Mouse (Mus musculus): ENCODE data around the gene Ticrr. TPM values are rescaled to one million over a fixed set of nuclear protein-coding genes. Genes with fewer than 3 reads are reported as not detected.

The Ticrr gene
- polyA plus RNA-seq, 1 experiment from 2014 or later, result 7.6 TPM

DNA sequence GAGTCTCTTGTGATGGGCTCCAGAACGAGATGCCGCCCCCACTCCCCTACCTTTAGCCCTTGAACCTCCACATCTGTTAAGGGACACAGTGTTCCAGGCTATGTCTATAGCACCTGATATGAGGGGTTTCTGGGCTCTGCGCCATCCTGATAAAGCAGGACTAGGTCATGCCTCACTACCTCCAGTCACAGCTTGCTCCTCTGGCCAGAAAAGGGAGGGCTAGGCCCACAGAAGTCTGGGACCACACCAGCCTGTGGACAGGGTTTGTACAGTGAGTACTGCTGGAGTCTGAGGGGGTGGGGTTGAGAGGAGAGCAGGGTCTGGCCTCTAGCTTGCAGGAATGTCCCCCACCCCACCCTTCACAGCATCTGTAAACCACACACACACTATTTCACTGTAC is 12.8 kb upstream of the Ticrr start:
- WGBS, result 88% methylated on average over 3 of the region's 3 CpGs

DNA sequence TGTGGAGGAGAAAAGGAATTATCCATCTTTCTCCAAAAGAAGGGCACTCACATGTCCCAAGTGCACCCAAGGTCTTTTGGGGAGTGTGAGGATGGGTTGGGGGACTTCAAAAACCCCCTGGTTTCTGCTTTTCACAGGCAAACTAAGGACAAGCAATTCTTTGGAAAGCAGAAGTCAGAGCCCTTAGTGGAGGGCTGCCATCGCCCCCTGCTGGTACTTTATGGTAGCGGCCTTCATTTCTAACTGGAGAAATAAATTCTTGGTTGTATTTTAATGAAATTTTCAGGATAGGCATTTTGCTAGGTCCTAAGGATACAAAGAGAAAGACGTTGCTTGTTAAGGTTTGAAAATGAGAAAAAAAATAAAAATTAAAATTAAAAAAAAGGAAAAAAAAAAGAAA is 11.0 kb upstream of the Ticrr start:
- H3K9me3 ChIP-seq (replicated peaks), result no peaks in the 10 kb centered on the region
- no peak overlapping the region for H3K4me2 ChIP-seq
- no peaks in the 10 kb centered on the region for H3K27me3 ChIP-seq
- H3K4me3 ChIP-seq, result no peak overlapping the region
- no peak overlapping the region for H3K9ac ChIP-seq
- WGBS, result 10% methylated on average over 3 of the region's 3 CpGs
- no peak overlapping the region for H3K27ac ChIP-seq
- H3K36me3 ChIP-seq (ENCODE audit: poor library complexity, severe bottlenecking), result no peaks in the 10 kb centered on the region
- no peak for ATAC-seq
- no peaks in the 10 kb centered on the region for H3K4me1 ChIP-seq

More for the DNA sequence above, 12.8 kb upstream of the Ticrr start:
- Histone ChIP-seq H3K4me3 (no peak overlapping the region), H3K9ac (no peak overlapping the region), H3K9me3 (replicated peaks) (no peaks in the 10 kb centered on the region), H3K4me2 (no peak overlapping the region), H3K27ac (no peak overlapping the region), H3K36me3 (ENCODE audit: poor library complexity, severe bottlenecking) (no peaks in the 10 kb centered on the region), H3K27me3 (no peaks in the 10 kb centered on the region), H3K4me1 (no peaks in the 10 kb centered on the region)
- no peak for ATAC-seq

DNA sequence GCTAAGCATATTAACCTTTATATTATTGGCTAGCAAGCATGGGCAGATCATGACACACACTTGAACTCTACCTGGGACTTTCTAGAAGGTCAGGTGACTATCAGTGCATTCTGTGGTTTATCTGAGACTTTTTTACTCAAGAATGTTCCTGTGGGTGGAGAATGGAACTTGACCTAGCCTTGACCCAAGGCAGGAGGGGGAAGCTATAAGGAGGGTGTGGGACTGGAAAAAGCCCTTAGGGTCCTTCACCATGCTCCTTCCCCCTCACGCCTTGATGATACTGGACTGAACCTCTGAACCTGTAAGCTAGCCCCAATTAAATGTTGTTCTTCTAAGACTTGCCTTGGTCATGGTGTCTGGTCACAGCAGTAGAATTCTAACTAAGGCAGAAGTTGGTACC is 5.8 kb upstream of the Ticrr start:
- peaks cover 3% of the 10 kb centered on the region for H3K4me1 ChIP-seq
- H3K4me2 ChIP-seq, result no peak overlapping the region
- no peak for ATAC-seq
- no peaks in the 10 kb centered on the region for H3K9me3 ChIP-seq (replicated peaks)
- 63% methylated on average over 1 of the region's 1 CpGs for WGBS
- H3K27ac ChIP-seq, result no peak overlapping the region
- H3K27me3 ChIP-seq, result no peaks in the 10 kb centered on the region
- no peak overlapping the region for H3K4me3 ChIP-seq
- H3K9ac ChIP-seq, result no peak overlapping the region
- no peaks in the 10 kb centered on the region for H3K36me3 ChIP-seq (ENCODE audit: poor library complexity, severe bottlenecking)

DNA sequence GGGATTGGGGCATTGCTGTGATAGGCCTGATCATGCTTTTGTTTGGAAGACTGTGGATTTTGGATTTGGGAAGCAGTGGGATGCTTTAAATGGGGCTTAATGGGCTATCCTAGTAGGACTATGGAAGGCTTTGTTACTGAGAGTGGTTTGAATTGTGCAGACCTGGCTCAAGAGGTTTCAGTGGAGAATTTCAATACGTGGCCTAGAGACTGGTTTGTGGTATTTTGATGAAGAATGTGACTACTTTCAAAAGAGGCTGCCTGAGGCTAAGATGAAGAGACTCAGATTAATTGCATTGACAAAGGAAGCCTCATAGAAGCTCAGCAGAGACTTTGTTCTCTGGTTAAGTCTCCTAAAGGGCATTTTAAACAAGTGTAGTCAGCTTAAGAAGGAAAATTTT is 5.4 kb upstream of the Ticrr start:
- WGBS, result 0% methylated on average over 1 of the region's 1 CpGs
- Histone ChIP-seq H3K4me3 (no peak overlapping the region), H3K9me3 (replicated peaks) (no peaks in the 10 kb centered on the region), H3K27me3 (no peaks in the 10 kb centered on the region), H3K27ac (no peak overlapping the region), H3K4me2 (no peak overlapping the region), H3K36me3 (ENCODE audit: poor library complexity, severe bottlenecking) (no peaks in the 10 kb centered on the region), H3K4me1 (peaks cover 6% of the 10 kb centered on the region), H3K9ac (no peak overlapping the region)
- no peak for ATAC-seq

DNA sequence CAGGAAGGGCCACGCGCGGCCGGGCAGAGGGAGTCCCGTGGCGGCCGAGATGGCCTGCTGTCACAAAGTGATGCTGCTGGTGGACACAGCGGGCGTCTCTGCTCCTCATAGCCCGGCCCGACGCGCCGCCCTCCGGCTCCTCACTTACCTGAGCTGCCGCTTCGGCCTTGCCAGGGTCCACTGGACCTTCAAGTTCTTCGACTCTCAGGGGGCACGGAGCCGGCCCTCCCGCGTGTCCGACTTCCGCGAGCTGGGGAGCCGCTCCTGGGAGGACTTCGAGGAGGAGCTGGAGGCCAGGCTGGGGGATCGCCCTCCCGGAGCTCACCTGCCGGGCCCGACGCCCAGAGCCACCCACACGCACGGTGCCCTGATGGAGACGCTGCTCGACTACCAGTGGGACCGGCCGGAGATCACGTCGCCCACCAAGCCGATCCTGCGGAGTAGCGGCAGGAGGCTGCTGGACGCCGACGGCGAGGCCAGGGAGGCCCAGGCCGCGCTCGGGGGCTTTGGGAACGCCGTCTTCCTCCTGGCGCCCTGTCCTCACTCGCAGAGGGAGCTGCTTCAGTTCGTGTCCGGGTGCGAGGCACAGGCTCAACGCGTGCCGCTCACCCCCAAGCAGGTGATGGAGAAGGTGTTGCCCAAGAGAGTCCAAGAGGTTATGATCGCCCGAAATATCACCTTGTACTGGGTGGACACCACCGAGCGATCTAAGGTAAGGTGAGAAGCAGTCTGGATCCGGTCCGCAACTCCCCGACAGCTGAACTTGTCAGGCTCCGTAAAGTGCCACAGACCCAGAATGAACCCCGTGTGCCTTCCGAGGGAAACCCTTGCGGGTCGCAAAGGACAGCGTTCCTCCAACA is 525 bp downstream of the Ticrr start:
- no peak overlapping the region for H3K27ac ChIP-seq
- peak overlapping the region; percentile 97 for H3K4me2 ChIP-seq
- no peaks in the 10 kb centered on the region for H3K9me3 ChIP-seq (replicated peaks)
- H3K9ac ChIP-seq, result peak overlapping the region; percentile 90
- ATAC-seq, result no peak
- H3K36me3 ChIP-seq (ENCODE audit: poor library complexity, severe bottlenecking), result no peaks in the 10 kb centered on the region
- H3K4me1 ChIP-seq, result peaks cover 46% of the 10 kb centered on the region
- H3K4me3 ChIP-seq, result peak overlapping the region; percentile 96
- H3K27me3 ChIP-seq, result no peaks in the 10 kb centered on the region
- WGBS, result under 1% methylated on average over 71 of the region's 73 CpGs

DNA sequence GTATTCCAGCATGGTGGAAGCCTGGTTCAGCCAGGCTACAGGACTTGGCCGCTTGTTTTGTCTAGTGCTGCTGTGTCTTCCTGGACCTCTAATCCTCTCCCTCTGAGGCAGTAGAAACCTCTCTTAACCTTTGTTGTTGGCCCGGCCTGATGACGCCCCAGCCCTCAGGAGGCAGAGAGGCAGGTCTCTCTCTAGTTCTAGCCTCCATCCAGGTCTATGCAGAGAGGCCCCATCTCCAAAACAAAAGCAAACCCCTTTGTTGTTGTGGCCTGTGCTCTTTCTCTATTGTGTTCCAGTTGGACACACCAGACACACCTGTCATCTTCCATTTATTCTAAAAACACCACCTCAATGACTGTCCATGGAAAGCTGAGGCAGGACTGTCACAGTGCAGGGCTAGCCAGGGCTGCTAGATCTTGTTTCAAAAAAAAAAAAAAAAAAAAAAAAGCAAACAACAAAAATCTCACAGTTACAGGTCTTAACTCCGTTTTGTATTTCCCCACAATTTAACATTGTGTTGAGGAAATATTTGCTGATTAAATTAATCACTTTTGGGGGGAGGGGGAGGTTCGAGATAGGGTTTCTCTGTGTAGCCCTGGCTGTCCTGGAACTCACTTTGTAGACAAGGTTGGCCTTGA is 1.4 kb downstream of the Ticrr start:
- no peak overlapping the region for H3K27ac ChIP-seq
- ATAC-seq, result no peak
- no peaks in the 10 kb centered on the region for H3K27me3 ChIP-seq
- peaks cover 46% of the 10 kb centered on the region for H3K4me1 ChIP-seq
- H3K4me3 ChIP-seq, result peak overlapping the region; percentile 96
- peak overlapping the region; percentile 90 for H3K9ac ChIP-seq
- H3K36me3 ChIP-seq (ENCODE audit: poor library complexity, severe bottlenecking), result peaks cover under 1% of the 10 kb centered on the region; the same call in 1 of the 2 replicates
- peak overlapping the region; percentile 97 for H3K4me2 ChIP-seq
- H3K9me3 ChIP-seq (replicated peaks), result no peaks in the 10 kb centered on the region
- 12% methylated on average over 5 of the region's 5 CpGs for WGBS

DNA sequence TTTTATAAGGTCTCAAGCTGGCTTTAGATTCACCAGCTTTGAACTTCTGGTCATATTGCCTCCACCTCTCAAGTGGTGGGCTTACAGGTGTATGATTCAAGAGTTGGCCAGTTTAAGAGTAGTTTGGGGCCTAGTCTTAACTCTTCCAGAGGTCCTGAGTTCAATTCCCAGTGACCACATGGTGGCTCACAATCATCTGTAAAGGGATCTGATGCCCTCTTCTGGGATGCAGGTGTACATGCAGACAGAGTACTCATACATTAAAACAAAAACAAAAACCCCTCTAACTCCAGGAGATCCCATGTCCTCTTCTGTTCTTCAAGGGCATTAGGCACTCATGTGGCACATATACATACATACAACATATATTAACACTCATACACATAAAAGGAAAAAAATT is 6.7 kb downstream of the Ticrr start:
- Histone ChIP-seq H3K9me3 (replicated peaks) (no peaks in the 10 kb centered on the region), H3K9ac (no peak overlapping the region), H3K36me3 (ENCODE audit: poor library complexity, severe bottlenecking) (peaks cover 43% of the 10 kb centered on the region), H3K4me1 (peaks cover 27% of the 10 kb centered on the region), H3K4me3 (no peak overlapping the region), H3K4me2 (no peak overlapping the region), H3K27me3 (no peaks in the 10 kb centered on the region), H3K27ac (no peak overlapping the region)
- no peak for ATAC-seq

DNA sequence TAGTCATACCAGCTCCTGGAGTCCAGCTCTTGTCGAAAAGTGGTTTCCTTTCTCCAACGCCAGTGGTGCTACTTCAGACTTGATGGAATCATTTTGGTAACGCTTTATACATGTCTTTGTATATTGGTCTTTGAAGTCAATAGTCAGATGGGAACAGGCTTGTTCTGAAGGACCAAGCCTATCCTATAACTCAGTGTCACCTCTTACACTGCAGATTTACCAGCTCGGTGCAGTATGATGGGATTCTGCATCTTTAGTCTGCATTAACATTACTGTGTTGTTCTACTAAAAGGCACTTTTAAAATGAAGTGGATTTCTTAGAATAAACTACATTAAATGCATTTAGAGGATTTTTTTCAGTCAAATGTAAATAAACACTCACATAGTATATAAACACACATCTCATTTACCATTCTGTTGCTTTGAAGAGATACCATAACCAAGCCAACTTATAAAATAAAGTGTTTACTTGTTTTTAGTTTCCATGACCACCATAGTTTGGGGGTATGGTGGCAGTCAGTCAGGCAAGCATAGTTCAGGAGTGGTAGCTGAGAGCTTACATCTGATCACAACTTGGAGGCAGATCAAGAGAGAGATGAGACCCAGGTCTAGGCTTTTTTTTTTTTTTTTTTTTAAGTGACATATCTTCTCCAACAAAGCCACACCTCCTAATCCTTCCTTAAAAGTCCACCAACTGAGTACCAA is 11.1 kb downstream of the Ticrr start:
- Histone ChIP-seq H3K4me3 (no peak overlapping the region), H3K27ac (no peak overlapping the region), H3K4me1 (no peaks in the 10 kb centered on the region), H3K27me3 (no peaks in the 10 kb centered on the region), H3K9me3 (replicated peaks) (no peaks in the 10 kb centered on the region), H3K36me3 (ENCODE audit: poor library complexity, severe bottlenecking) (peaks cover 72% of the 10 kb centered on the region), H3K4me2 (no peak overlapping the region), H3K9ac (no peak overlapping the region)
- WGBS, result 95% methylated on average over 4 of the region's 4 CpGs
- ATAC-seq, result no peak

DNA sequence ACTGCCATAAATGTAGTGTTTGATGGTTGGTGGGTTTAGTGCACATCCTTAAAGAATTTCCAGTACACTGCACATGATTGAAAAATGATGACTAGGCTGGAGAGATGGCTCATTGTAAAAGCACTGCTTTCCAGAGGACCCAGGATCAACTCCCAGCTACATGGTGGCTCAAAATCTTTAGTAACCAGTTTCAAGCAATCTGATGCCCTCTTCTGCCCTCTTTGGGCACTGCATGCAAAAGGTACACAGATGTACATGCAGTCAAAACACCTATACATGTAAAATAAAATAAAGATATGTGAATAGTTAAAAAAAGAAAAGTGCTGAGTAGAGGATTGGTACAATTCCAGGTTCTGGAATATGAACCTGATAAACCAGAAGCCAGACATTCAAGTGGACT is 19.2 kb downstream of the Ticrr start:
- Histone ChIP-seq H3K36me3 (ENCODE audit: poor library complexity, severe bottlenecking) (peaks cover 85% of the 10 kb centered on the region), H3K9me3 (replicated peaks) (no peaks in the 10 kb centered on the region), H3K27me3 (no peaks in the 10 kb centered on the region), H3K4me2 (no peak overlapping the region), H3K4me3 (no peak overlapping the region), H3K27ac (no peak overlapping the region), H3K4me1 (no peaks in the 10 kb centered on the region), H3K9ac (no peak overlapping the region)
- no peak for ATAC-seq

DNA sequence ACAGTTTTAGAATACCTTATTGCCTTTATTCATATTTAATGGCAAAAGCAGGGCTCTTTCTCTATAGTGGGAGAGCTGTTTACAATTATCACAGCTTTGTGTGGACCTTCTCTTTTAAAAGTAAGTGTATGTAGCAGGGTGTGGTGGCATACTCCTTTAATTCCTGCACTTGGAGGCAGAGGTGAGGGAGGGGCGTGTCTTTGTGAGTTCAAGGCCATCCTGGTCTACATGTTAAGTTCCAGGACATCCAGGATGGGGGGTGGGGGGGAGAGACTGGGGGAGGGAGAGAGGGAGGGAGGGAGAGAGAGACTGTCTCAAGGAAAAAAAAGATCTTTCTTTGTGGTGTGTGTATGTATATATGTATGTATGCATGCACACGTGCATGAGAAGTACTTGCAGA is 20.2 kb downstream of the Ticrr start:
- no peak overlapping the region for H3K27ac ChIP-seq
- no peaks in the 10 kb centered on the region for H3K27me3 ChIP-seq
- no peak for ATAC-seq
- 97% methylated on average over 2 of the region's 2 CpGs for WGBS
- peaks cover 90% of the 10 kb centered on the region for H3K36me3 ChIP-seq (ENCODE audit: poor library complexity, severe bottlenecking)
- H3K9ac ChIP-seq, result no peak overlapping the region
- no peak overlapping the region for H3K4me3 ChIP-seq
- H3K4me2 ChIP-seq, result no peak overlapping the region
- no peaks in the 10 kb centered on the region for H3K9me3 ChIP-seq (replicated peaks)
- no peaks in the 10 kb centered on the region for H3K4me1 ChIP-seq

DNA sequence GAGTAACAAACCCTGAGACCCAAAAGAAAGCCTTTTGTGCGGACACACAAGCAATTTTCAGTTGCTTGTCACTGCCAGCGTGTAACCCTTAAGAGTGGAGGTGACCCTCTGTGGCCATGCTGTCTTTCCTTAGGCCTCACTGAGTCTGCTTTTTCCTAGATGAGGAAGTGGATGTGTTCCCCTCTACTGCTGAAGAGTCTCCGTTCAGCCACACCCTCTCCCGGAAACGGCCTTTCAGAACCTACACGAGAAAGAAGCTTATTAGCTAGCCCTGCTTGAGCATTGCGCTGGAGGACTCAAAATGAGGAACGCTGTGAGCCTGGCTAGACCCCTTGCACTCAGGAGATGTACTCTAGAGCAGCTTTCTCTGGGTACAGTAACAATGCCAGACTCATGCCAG is 36.5 kb downstream of the Ticrr start:
- peaks cover 94% of the 10 kb centered on the region for H3K36me3 ChIP-seq (ENCODE audit: poor library complexity, severe bottlenecking)
- no peaks in the 10 kb centered on the region for H3K27me3 ChIP-seq
- H3K9me3 ChIP-seq (replicated peaks), result no peaks in the 10 kb centered on the region
- H3K4me3 ChIP-seq, result no peak overlapping the region
- 86% methylated on average over 8 of the region's 8 CpGs for WGBS
- no peaks in the 10 kb centered on the region for H3K4me1 ChIP-seq
- H3K9ac ChIP-seq, result no peak overlapping the region
- H3K4me2 ChIP-seq, result no peak overlapping the region
- ATAC-seq, result no peak
- H3K27ac ChIP-seq, result no peak overlapping the region

DNA sequence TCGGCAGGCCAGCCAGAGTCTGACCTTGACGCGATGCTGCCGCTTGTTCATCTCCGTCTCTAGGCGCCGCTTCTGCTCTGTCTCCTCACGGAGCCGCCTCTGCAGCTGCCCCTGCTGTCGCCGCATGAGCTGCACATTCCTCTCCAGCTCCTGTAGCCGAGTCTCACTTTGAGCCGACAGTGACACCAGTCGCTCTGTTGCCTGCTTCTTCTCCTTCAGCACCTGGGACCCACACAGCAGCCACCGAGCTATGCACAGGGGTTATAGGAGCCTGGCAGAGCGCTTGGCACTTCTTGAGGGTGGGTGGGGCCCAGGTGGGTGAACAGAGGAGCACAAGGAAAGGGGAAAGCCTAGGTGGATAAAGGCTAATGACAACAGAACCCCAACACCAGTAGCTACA is 42.8 kb downstream of the Ticrr start:
- Histone ChIP-seq H3K27ac (no peak overlapping the region), H3K4me2 (no peak overlapping the region), H3K4me1 (no peaks in the 10 kb centered on the region), H3K36me3 (ENCODE audit: poor library complexity, severe bottlenecking) (peaks cover 82% of the 10 kb centered on the region), H3K27me3 (no peaks in the 10 kb centered on the region), H3K9ac (no peak overlapping the region), H3K4me3 (no peak overlapping the region), H3K9me3 (replicated peaks) (no peaks in the 10 kb centered on the region)
- no peak for ATAC-seq
- 84% methylated on average over 16 of the region's 16 CpGs for WGBS

Data from forebrain, embryonic 13.5 days (tissue).